Mouse (Mus musculus): ENCODE data around the gene Dapl1. TPM values are rescaled to one million over a fixed set of nuclear protein-coding genes. Genes with fewer than 3 reads are reported as not detected.

The Dapl1 gene
- polyA plus RNA-seq, 1 experiment: not detected

DNA sequence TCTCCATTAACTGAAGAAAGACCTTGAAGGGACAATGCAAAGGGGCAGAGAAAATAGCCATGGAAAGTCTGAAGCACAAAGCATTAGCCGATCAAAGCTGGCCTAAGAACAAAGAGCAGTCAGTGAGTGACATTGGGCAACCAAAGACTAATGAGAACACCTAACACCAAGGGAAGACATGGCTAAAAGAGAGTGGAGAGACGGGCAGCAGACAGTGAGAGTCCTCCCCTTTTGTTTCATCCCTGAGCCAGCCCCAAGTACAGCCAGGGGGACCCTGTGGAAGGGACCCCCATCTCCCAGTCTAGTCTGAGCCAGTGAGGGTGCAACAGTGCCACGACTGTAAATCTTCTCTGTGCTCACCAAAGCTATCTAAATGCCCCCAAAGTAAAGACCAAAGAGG is 32.4 kb upstream of the Dapl1 start:
- no peak for TF ChIP-seq POLR2A (IDR thresholded peaks at IDR 0.05; ENCODE audit: borderline replicate concordance, extremely low read depth, insufficient read depth, insufficient read length, poor library complexity, severe bottlenecking)
- TF ChIP-seq CTCF (IDR thresholded peaks at IDR 0.05; ENCODE audit: borderline replicate concordance, extremely low read depth, insufficient read depth, insufficient read length): no peak
- no peak for DNase-seq (ENCODE audit: low read depth)

DNA sequence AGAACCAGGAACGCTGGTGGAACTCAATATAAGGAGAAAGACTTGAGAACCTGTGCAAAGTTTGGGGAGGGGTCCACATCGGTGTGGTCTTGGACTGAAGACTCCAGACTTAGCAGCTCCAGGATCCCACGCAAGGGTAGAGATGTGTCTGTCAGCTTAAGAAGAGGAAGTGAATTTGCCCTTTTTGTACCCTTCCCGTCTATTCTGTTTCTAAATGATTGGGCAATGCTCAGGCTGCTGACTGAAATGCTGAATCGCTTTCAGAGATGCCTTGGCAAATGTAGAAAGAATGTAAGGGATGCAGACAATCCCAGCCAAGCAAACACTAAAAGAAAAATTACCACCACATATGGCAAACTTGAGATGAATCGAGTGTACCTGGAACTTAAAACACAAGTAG is 22.4 kb upstream of the Dapl1 start:
- TF ChIP-seq POLR2A (IDR thresholded peaks at IDR 0.05; ENCODE audit: borderline replicate concordance, extremely low read depth, insufficient read depth, insufficient read length, poor library complexity, severe bottlenecking) (no peak), CTCF (IDR thresholded peaks at IDR 0.05; ENCODE audit: borderline replicate concordance, extremely low read depth, insufficient read depth, insufficient read length) (no peak)
- no peak for DNase-seq (ENCODE audit: low read depth)

DNA sequence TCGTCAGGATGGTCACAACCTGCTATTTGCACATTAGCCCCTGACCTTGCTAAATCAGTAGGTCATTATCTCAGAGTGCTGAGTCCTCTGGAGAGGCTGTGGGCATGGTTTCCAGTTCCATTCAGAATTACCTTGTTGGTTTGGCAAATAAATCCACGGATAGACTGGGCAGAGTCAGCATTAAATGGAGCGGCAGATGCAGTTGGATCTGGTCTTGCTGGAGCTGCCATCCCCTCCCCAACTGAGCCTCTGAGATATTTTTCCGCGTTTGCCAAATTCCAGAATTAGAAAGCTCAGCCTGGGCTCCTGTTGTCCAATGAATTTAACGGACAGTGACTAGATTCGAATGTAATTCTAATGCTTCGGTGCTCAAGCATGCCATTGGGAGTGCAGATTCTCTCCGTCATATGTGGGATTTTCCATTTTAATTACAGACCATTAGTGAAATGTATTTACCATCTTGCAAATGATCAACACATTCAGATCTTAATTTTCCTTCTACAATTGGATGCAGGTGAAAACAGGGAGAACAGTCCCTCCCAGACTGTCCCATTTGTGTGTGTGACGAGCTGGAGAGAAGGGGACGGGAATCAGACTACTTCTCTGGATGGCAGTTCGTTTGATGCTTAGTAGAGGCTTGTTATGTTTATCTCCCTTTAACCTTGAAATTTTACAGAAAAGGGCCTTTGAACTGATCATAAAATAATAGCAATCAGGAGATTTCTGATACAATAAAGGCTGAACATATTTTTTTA is 20.8 kb upstream of the Dapl1 start:
- TF ChIP-seq POLR2A (IDR thresholded peaks at IDR 0.05; ENCODE audit: borderline replicate concordance, extremely low read depth, insufficient read depth, insufficient read length, poor library complexity, severe bottlenecking) (no peak), CTCF (IDR thresholded peaks at IDR 0.05; ENCODE audit: borderline replicate concordance, extremely low read depth, insufficient read depth, insufficient read length) (no peak)
- peak; percentile 54 for DNase-seq (ENCODE audit: low read depth)

DNA sequence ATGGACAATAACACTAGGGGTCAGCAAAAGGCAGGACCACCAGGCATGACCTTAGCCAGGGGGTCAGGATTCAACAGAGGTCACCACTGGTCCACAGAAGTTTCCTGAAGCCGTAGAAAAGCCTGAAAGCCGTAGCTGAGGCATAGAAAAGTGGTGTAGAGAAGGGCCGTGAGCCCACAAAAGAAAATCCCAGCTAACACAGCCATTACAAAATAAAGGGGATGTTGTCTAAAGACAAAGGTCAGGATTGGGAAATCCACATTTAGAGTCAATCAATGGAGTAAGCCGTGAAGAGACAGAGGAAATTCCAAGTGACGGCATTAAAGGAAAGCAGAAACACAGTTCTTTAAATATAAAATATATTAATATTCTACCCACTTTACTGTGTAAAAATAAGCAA is 18.8 kb upstream of the Dapl1 start:
- TF ChIP-seq POLR2A (IDR thresholded peaks at IDR 0.05; ENCODE audit: borderline replicate concordance, extremely low read depth, insufficient read depth, insufficient read length, poor library complexity, severe bottlenecking) (no peak), CTCF (IDR thresholded peaks at IDR 0.05; ENCODE audit: borderline replicate concordance, extremely low read depth, insufficient read depth, insufficient read length) (no peak)
- no peak for DNase-seq (ENCODE audit: low read depth)

DNA sequence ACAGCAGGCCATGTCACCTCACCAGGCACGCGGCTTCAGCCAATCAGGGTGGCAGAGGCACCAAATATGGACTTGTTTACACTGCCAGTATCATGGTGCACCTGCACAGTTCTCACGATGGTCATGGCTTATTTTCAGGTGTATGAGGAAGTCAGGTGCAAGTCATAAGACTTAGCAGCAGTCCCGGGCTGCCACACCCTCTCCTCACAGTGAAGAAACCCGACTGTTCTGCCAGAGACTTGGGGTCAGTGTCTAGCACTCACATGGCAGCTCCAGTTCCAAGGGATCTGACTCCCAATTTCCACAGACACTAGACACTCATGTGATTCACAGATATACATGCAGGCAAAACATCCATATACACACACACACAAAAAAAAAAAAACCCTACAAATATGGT is 18.1 kb upstream of the Dapl1 start:
- no peak for DNase-seq (ENCODE audit: low read depth)
- no peak for TF ChIP-seq POLR2A (IDR thresholded peaks at IDR 0.05; ENCODE audit: borderline replicate concordance, extremely low read depth, insufficient read depth, insufficient read length, poor library complexity, severe bottlenecking)
- no peak for TF ChIP-seq CTCF (IDR thresholded peaks at IDR 0.05; ENCODE audit: borderline replicate concordance, extremely low read depth, insufficient read depth, insufficient read length)

DNA sequence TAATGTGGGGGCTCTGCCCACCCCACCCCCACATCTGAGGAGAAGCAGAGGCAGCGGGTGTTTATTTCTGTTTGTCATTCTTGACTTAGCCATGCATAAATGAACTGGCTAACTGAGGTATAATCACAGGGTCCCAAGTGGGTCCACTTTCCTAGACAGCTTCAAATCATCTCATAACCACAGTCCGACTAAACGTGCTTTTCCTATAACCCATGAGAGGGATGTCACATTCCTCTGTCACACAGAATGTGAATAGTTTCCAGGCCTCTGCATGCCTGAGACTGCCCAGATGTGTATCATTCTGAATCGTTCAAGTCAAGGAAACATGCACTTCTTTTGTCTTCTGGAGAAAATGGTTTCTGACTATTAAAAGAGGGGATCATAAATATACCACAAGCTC is 17.4 kb upstream of the Dapl1 start:
- TF ChIP-seq POLR2A (IDR thresholded peaks at IDR 0.05; ENCODE audit: borderline replicate concordance, extremely low read depth, insufficient read depth, insufficient read length, poor library complexity, severe bottlenecking) (no peak), CTCF (IDR thresholded peaks at IDR 0.05; ENCODE audit: borderline replicate concordance, extremely low read depth, insufficient read depth, insufficient read length) (no peak)
- no peak for DNase-seq (ENCODE audit: low read depth)

DNA sequence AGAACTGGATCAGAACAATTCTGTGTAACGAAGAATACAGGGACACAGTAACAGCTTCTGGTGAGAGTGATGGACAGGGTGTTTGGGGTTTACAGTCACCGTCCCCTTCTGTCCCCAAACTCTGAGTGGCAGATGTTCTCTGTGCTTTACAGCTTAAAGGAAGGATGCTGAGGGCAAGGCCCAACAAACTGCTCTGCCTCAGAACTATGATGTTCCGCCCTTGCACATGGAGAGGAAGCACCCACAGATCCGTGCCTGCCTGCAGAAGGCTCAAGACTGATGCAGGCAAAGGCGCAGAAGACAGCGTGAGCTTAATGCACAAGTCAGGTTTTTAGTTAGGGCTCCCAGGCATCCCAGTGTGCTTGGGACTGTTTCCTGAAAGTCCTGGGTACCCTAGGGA is 16.5 kb upstream of the Dapl1 start:
- TF ChIP-seq CTCF (IDR thresholded peaks at IDR 0.05; ENCODE audit: borderline replicate concordance, extremely low read depth, insufficient read depth, insufficient read length) (no peak), POLR2A (IDR thresholded peaks at IDR 0.05; ENCODE audit: borderline replicate concordance, extremely low read depth, insufficient read depth, insufficient read length, poor library complexity, severe bottlenecking) (no peak)
- DNase-seq (ENCODE audit: low read depth): no peak

DNA sequence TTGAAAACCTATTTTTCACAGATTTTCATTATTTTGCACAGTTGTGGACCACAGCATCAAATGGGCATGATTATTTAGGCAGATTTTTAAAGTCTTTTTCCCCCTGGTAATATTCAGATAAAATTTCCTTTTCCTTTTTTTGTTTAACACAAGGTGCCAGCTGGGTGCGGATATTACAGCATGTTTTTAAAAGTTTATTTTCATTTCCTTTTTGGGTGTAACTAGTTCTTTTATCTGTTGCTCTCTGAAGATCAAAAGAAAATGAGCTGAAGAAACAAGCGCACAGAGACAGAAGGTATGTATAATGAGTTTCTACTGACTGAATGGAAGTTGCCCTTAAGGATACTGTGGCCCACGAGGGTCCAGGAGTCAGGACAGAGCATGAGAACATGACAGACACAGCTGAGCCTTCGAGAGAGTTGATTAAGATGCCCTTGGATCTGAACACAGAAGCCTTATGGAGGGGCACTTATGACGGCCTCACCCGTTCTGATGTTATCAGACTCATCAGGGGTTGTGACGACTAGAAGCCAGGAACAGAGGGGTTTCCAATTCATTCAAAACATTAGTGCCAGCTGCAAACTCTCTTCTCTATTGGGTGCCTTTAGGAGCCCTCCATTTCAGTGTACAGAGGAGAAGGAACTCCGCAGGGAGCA is 14.7 kb upstream of the Dapl1 start:
- no peak for DNase-seq (ENCODE audit: low read depth)
- TF ChIP-seq POLR2A (IDR thresholded peaks at IDR 0.05; ENCODE audit: borderline replicate concordance, extremely low read depth, insufficient read depth, insufficient read length, poor library complexity, severe bottlenecking) (no peak), CTCF (IDR thresholded peaks at IDR 0.05; ENCODE audit: borderline replicate concordance, extremely low read depth, insufficient read depth, insufficient read length) (no peak)

DNA sequence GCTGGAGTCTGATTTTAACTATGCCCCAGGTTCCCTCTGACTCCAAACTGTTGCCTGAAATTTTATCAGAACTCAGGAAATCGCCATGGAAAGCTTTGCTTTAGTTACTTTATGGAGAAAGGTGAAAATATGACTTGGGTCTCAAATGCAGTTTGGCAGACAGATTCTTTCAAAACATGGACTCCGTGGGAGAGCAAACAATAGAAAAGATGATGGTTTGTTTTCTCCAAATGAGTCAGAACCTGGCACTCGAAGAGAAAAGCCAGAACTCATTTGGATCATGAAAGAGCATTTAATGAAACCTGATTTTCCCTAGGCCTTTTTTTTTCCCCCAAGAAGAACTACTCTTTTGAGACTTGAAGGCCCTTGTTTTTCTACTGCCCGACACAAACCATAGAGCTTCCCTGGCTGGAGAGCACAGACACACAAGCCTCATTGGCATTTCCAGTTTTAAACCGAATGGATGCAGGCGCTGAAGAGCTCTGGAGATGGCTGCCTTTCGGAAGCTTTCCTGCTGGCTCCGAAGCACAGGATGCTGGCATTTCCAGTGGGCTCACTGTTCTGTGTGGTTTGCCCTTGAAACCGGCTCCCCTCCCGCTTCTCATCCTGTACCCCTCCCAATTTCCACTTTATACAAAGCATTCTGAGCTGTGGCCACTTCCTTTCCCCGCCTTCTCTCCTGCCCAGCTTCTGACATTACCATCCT is 14.0 kb upstream of the Dapl1 start:
- DNase-seq (ENCODE audit: low read depth): peak; percentile 27
- TF ChIP-seq POLR2A (IDR thresholded peaks at IDR 0.05; ENCODE audit: borderline replicate concordance, extremely low read depth, insufficient read depth, insufficient read length, poor library complexity, severe bottlenecking) (no peak), CTCF (IDR thresholded peaks at IDR 0.05; ENCODE audit: borderline replicate concordance, extremely low read depth, insufficient read depth, insufficient read length) (no peak)

DNA sequence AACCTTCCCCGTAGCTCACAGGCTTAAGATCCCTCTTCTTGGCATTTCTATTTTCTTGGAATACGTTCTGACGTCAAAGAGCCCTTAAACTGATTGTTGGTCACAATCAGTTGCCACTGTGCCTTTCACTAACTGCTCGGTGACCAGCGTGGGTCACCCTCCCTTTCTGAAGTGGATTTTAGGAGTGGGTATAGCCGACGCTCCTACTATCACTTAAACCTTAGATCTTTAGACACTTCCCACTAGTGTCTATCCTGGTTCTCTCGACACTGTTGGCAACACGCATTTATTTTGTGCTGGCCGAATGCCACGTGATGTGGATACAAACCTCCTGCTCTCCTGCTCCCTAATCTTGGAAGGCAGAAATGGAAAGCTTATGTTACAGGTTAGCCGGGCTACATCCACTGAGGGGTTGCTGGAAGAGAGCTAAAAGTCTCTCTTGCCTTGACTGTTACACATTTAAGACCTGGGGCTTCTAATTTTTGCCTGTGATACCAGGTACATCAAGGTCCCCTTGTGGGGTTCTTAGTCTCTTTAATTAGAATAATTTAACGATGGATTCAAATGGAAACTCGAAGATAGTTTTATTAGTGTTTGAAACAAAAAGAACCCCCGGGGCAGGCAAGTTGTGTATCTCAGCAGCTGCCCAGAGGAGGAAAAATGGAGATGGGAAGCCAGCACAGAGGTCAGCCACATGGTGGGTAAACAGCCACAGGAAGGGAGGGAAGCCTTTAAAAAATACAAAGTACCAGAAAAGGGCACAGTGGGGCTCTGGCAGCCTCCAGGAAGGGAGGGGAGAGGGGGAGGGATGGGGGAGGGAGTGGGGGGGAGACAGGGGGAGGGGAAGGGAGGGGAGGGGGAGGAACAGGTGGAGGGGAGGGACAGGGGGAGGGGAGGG is 13.2 kb upstream of the Dapl1 start:
- peak; percentile 19 for DNase-seq (ENCODE audit: low read depth)
- no peak for TF ChIP-seq CTCF (IDR thresholded peaks at IDR 0.05; ENCODE audit: borderline replicate concordance, extremely low read depth, insufficient read depth, insufficient read length)
- TF ChIP-seq POLR2A (IDR thresholded peaks at IDR 0.05; ENCODE audit: borderline replicate concordance, extremely low read depth, insufficient read depth, insufficient read length, poor library complexity, severe bottlenecking): no peak

DNA sequence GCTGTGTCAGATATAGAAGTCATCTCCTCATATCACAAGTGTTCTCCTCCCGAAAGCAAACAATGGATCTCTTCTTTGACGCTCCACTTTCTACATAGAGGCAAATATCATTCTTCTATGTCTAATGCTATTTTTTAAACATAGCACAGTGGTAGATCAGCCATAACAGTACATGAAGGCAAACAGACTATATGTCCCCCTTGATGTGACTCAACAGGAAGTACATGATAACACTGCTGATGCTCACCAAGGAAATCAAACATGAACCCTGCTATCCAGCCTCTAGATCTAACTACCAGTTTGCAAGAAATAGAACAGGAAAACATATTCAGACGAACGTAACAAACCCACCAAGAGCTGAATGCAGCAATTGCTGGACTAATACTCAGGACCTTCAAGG is 10.1 kb upstream of the Dapl1 start:
- TF ChIP-seq POLR2A (IDR thresholded peaks at IDR 0.05; ENCODE audit: borderline replicate concordance, extremely low read depth, insufficient read depth, insufficient read length, poor library complexity, severe bottlenecking) (no peak), CTCF (IDR thresholded peaks at IDR 0.05; ENCODE audit: borderline replicate concordance, extremely low read depth, insufficient read depth, insufficient read length) (no peak)

More for the DNA sequence above, 10.1 kb upstream of the Dapl1 start:
- no peak for DNase-seq (ENCODE audit: low read depth)
